Mouse (Mus musculus): ENCODE data around the gene Trim31. TPM values are rescaled to one million over a fixed set of nuclear protein-coding genes. Genes with fewer than 3 reads are reported as not detected.

The Trim31 gene
- total RNA-seq, 2 experiments from 2014 or later = not detected

DNA sequence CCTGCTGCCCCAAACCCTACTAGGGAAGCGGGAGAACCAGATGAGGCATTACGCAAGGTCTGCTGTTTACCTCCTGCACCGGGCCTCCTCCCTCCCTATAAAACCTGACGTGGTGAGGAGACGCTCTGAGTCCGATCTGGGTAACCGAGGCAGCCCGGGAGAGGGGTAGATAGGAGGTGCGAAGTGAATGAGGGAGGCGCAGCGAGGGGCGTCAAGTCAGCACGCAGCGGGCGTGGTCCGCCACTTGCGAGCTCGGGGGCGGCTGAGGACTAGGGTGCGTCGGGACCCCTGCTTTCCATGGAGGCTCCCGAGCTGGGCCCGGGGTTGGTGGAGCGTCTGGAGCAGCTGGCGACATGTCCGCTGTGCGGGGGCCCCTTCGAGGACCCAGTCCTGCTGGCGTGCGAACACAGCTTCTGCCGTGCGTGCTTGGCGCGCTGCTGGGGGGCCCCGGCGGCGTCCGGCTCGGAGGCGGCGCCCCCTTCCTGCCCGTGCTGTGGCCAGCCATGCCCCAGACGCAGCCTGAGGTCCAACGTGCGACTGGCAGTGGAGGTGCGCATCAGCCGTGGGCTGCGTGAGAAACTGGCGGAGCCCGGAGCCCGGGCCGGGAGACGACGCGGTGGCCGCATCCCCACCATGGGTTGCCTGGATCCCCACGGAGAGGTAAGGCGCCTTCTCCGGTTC lies 45.0 kb downstream of the Trim31 start, which contains the start of gene Rnf39:
TSS of gene Rnf39 (plus strand) at position 128 of the 681 bp plus-strand sequence.
- DNase-seq (ENCODE audit: low spot score in 2 of 2) = no peak

- no peak for DNase-seq (ENCODE audit: low spot score in 2 of 2)
Measured at GRCm38 (mm10) chr17:36943691-36944090, 45.8 kb downstream of the Trim31 start.

GRCm38 (mm10) chr17:36944121-36944775 lies 46.3 kb downstream of the Trim31 start:
- DNase-seq (ENCODE audit: low spot score in 2 of 2) = no peak

- DNase-seq (ENCODE audit: low spot score in 2 of 2) = peak in 1 of 2 experiments; percentile 23
Measured at GRCm38 (mm10) chr17:36947051-36947819, 49.3 kb downstream of the Trim31 start.

DNA sequence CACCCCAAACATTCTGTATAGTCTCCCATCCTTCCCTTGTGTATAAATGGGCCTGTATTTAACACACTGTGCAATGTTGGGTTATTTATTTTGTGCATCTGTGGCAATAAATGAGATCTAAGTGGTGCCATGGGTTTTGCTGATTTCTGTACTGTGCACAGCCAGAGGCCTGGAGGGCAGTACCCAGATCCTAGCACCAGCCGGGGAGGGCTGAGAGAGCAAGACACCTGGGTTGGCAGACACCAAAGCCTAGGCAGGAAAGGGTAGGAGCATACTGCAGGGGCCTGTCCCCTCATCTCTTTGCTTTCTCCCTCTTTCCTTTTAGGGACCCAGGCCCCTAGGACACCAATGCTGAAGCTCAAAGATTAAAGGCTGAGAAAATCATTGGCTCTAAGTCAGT lies 50.4 kb downstream of the Trim31 start:
- DNase-seq (ENCODE audit: low spot score in 2 of 2) = no peak

DNA sequence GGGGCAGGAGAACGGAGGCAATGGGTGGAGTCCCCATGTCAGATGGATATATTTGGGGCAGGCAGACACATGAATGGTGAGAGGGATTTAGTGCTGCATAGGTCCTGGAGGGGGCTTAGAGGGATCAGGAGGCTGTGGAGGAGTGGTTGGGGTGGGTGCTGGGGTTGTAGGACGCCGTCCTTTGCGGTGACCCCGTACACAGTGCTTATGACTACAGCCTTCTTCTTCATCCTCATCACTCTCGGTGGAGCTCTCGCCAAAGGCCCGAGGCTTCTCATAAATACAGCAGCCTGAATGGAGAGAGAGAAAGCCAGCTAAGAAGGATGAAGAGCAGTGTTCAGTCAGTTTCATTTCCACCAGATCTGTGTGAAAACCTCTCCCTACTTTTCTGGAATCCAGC lies 51.3 kb downstream of the Trim31 start:
- DNase-seq (ENCODE audit: low spot score in 2 of 2) = no peak

GRCm38 (mm10) chr17:36950981-36951947 lies 53.3 kb downstream of the Trim31 start, which contains the start of gene Ppp1r11:
Gene Ppp1r11, minus strand, starts transcription at chr17:36951741.
- DNase-seq (ENCODE audit: low spot score in 2 of 2) = peak; percentile 84 to 94

DNA sequence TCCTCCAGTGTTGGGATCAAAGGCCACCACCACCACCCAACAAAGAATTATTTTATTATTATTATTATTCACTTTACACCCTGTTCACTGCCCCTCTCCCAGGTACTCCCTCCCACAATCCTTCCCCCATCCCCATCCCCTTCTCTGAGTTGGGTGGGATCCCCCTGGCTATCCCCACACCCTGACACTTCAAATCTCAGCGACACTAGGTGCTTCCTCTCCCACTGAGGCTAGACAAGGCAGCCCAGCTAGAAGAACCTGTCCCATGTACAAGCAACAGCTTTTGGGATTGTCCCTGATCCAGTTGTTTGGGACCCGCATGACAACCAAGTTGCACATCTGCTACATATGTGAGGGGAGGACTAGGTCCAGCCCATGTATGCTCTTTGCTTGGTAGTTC lies 54.7 kb downstream of the Trim31 start:
- no peak for DNase-seq (ENCODE audit: low spot score in 2 of 2)

GRCm38 (mm10) chr17:36953062-36953461 lies 55.1 kb downstream of the Trim31 start:
- DNase-seq (ENCODE audit: low spot score in 2 of 2) = no peak

- peak; percentile 80 to 93 for DNase-seq (ENCODE audit: low spot score in 2 of 2)
Measured at GRCm38 (mm10) chr17:36957999-36958743, 60.3 kb downstream of the Trim31 start, which contains the start of the genes Znrd1 and Znrd1as. Gene Znrd1, minus strand, starts transcription at chr17:36958559. Gene Znrd1as, plus strand, starts transcription at chr17:36958592.

DNA sequence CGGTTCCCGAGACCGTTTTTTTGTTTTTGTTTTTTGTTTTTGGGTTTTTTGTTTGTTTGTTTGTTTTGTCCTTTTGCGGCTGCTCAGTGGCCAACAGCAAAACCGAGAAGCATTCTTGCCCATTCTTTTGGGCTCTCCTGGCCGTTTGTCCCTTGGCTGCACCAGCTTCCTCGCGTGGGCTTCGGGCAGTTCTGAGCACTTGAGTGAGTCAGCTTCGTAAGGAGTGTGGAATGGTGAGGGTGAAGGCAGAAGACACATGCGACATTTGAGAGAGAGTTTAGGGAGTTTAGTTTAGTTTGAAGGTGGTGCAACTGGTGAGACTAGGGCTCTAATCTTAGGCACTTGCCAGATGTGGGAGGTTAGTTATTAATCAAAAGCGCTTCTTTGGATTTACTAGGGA lies 61.0 kb downstream of the Trim31 start:
- no peak for DNase-seq (ENCODE audit: low spot score in 2 of 2)

Other genes starting within 250 kb of the Trim31 start
- gene H2-M1, start 225.9 kb upstream of the Trim31 start, total RNA-seq (2021) = not detected
- not detected for gene H2-M10.5, start 125.2 kb upstream of the Trim31 start, total RNA-seq (2021)
- gene H2-M10.6, start 85.9 kb upstream of the Trim31 start, total RNA-seq (2021) = not detected
- 10 to 100 TPM; 24.3 to 25.6 TPM for gene Trim26, start 61.0 kb upstream of the Trim31 start, total RNA-seq (2021)
- not detected for gene Trim15, start 30.9 kb upstream of the Trim31 start, total RNA-seq (2021)
- gene Trim10, start 28.5 kb upstream of the Trim31 start, total RNA-seq (2021) = under 1 TPM; 0.20 to 0.80 TPM
- not detected for gene Trim40, start 8.0 kb upstream of the Trim31 start, total RNA-seq (2021)
- under 1 TPM in 1 of 2 experiments, not detected in 1; 0.29 TPM for gene Rnf39, start 44.8 kb downstream of the Trim31 start, total RNA-seq (2021)
- 10 to 100 TPM; 66.6 to 72.8 TPM for gene Ppp1r11, start 53.6 kb downstream of the Trim31 start, total RNA-seq (2021)
- gene Znrd1, start 60.4 kb downstream of the Trim31 start, total RNA-seq (2021) = 10 to 100 TPM; 29.2 to 32.9 TPM
- 1 to 10 TPM; 7.1 to 9.2 TPM for gene Znrd1as, start 60.5 kb downstream of the Trim31 start, total RNA-seq (2021)
- not detected for gene 2410137M14Rik, start 83.1 kb downstream of the Trim31 start, total RNA-seq (2021)
- under 1 TPM; 0.23 to 0.25 TPM for gene H2-M5, start 91.4 kb downstream of the Trim31 start, total RNA-seq (2021)
- gene Zfp57, start 103.0 kb downstream of the Trim31 start, total RNA-seq (2021) = 10 to 100 TPM in 1 of 2 experiments, 1 to 10 TPM in 1; 8.7 to 10.1 TPM
- gene Mog, start 125.3 kb downstream of the Trim31 start, total RNA-seq (2021) = not detected
- gene Gabbr1, start 147.8 kb downstream of the Trim31 start, total RNA-seq (2021) = 10 to 100 TPM; 24.2 to 25.4 TPM
- gene Olfr90, start 190.4 kb downstream of the Trim31 start, total RNA-seq (2021) = not detected
- gene Olfr91, start 200.2 kb downstream of the Trim31 start, total RNA-seq (2021) = not detected
- gene Olfr92, start 222.0 kb downstream of the Trim31 start, total RNA-seq (2021) = not detected

Data from gastrocnemius, postnatal 4 days (tissue).